Mouse (Mus musculus): ENCODE measurements around the gene Myo18b. TPM values are rescaled to one million over a fixed set of nuclear protein-coding genes. Genes with fewer than 3 reads are reported as not detected.

Myo18b gene
- polyA plus RNA-seq, 1 experiment, result 0.88 TPM

DNA sequence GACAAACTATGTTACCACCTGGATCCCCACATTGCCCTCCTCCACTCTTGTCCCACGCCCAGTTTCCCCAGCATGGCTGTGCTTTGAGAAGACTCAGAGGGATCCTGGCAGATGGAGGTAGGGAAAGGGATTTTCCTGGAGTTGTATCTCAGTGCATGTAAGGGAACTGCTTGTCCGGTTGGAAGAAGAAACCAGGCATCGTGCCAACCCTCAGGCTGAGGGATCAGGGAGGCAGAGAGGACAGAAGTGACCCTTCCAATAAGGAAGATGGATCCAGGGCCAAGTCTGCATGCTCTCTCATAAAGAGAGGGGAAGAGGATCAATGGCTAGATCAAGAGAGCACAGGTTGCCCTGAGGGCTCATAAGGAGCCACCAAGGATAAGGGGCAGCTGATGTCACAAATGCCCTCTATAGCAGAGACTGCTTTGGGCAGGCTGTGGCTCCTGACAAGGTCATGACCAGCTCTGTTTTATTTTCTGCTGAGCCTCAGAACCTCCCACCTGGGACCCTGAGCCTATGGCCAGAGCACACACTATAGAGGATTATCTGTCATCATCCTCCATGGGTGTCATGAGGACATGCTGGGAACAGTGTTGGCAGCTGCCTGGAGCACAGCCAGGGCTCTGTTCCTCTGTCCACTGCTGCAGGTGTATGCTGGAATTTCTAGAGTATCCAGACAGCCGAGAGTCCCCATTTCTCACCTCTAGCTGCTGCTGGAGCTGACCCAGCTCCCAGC is 105.6 kb downstream of the Myo18b start:
- WGBS, result 76% methylated on average over 4 of the region's 4 CpGs
- Histone ChIP-seq H3K36me3 (ENCODE audit: control insufficient read depth, insufficient read depth, low read length) (no peaks in the 10 kb centered on the region), H3K27ac (ENCODE audit: insufficient read depth, low read length) (no peak overlapping the region), H3K4me1 (ENCODE audit: control insufficient read depth, insufficient read depth, insufficient read length) (no peaks in the 10 kb centered on the region), H3K4me3 (ENCODE audit: extremely low read depth, insufficient read depth, insufficient read length) (no peak overlapping the region), H3K27me3 (ENCODE audit: control insufficient read depth, insufficient read depth, low read length) (no peaks in the 10 kb centered on the region)
- TF ChIP-seq POLR2A (IDR thresholded peaks at IDR 0.05; ENCODE audit: low read depth, low read length) (no peak), CTCF (IDR thresholded peaks at IDR 0.05; ENCODE audit: extremely low read depth, insufficient read depth, insufficient read length, insufficient replicate concordance) (no peak)
- no peak for DNase-seq (ENCODE audit: low read depth in 1 of 2, low spot score in 2 of 2)

DNA sequence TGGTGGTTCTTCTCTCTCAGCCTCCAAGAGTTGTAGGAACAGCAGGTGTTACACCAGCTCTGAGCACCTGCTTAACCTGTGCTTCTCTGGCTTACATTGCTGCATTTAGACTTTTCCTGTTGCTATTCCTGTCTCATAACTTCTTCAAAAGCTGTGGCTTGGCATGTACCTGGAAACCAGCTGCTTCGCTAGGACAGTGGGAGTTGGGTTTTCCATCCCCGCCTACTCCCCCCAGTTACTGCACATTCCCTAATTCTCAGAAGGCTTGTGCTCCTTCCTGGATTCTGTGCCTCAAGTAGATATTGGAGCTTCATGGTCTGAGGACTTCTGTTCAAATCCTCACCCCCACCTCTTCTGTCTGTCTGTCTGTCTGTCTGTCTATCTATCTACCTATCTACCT is 107.7 kb downstream of the Myo18b start:
- TF ChIP-seq CTCF (IDR thresholded peaks at IDR 0.05; ENCODE audit: extremely low read depth, insufficient read depth, insufficient read length, insufficient replicate concordance), result no peak
- DNase-seq (ENCODE audit: low read depth in 1 of 2, low spot score in 2 of 2), result no peak
- Histone ChIP-seq H3K4me1 (ENCODE audit: control insufficient read depth, insufficient read depth, insufficient read length) (no peaks in the 10 kb centered on the region), H3K27ac (ENCODE audit: insufficient read depth, low read length) (no peak overlapping the region), H3K27me3 (ENCODE audit: control insufficient read depth, insufficient read depth, low read length) (no peaks in the 10 kb centered on the region), H3K4me3 (ENCODE audit: extremely low read depth, insufficient read depth, insufficient read length) (no peak overlapping the region), H3K36me3 (ENCODE audit: control insufficient read depth, insufficient read depth, low read length) (no peaks in the 10 kb centered on the region)
- 80% methylated on average over 2 of the region's 2 CpGs for WGBS

DNA sequence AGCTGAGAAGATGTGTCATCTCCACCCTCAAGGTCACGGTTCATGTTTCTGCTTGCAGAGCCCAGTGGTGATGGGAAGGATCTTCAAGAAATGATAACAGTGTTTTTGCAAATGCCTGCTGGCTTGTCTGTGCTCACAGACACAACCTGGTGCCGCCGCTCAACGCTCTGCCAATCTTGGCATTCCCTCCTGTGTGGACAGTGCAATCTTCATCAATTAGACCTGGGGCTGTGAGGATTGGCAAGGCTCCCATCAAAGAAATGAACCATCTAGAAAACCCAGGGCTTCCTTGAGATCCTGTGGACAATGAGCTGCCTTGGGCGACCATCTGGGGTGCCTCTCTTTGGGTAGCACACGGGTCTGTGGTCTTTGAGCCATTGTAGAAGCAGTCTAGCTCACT is 109.4 kb downstream of the Myo18b start:
- WGBS, result 87% methylated on average over 6 of the region's 6 CpGs
- no peak for DNase-seq (ENCODE audit: low read depth in 1 of 2, low spot score in 2 of 2)
- H3K4me1 ChIP-seq (ENCODE audit: control insufficient read depth, insufficient read depth, insufficient read length), result no peaks in the 10 kb centered on the region

DNA sequence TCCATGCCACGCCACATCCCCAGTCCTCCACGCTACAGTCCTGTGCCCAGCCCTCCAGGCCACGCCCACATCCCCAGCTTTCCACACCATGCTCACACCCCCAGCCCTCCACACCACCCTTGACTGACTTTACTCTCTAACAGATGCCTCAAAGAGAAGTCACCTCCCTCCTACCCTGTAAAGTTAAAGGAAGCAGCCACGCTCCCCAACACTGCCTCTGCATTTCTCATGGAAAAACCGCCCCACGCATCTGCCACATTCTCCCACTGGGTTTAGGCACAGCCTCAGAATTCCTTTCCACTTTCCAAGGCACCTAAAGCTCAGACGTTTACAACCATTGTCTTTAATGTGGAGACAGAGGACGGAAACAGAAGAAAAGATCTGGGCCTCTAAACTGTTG is 110.1 kb downstream of the Myo18b start:
- Histone ChIP-seq H3K4me1 (ENCODE audit: control insufficient read depth, insufficient read depth, insufficient read length) (no peaks in the 10 kb centered on the region), H3K27ac (ENCODE audit: insufficient read depth, low read length) (no peak overlapping the region), H3K27me3 (ENCODE audit: control insufficient read depth, insufficient read depth, low read length) (no peaks in the 10 kb centered on the region), H3K4me3 (ENCODE audit: extremely low read depth, insufficient read depth, insufficient read length) (no peak overlapping the region), H3K36me3 (ENCODE audit: control insufficient read depth, insufficient read depth, low read length) (no peaks in the 10 kb centered on the region)
- TF ChIP-seq POLR2A (IDR thresholded peaks at IDR 0.05; ENCODE audit: low read depth, low read length) (no peak), CTCF (IDR thresholded peaks at IDR 0.05; ENCODE audit: extremely low read depth, insufficient read depth, insufficient read length, insufficient replicate concordance) (no peak)
- DNase-seq (ENCODE audit: low read depth in 1 of 2, low spot score in 2 of 2), result no peak
- 78% methylated on average over 8 of the region's 8 CpGs for whole genome bisulfite sequencing

More for the DNA sequence above, 109.4 kb downstream of the Myo18b start:
- Histone ChIP-seq H3K27me3 (ENCODE audit: control insufficient read depth, insufficient read depth, low read length) (no peaks in the 10 kb centered on the region), H3K36me3 (ENCODE audit: control insufficient read depth, insufficient read depth, low read length) (no peaks in the 10 kb centered on the region), H3K27ac (ENCODE audit: insufficient read depth, low read length) (no peak overlapping the region), H3K4me3 (ENCODE audit: extremely low read depth, insufficient read depth, insufficient read length) (no peak overlapping the region)
- no peak for TF ChIP-seq POLR2A (IDR thresholded peaks at IDR 0.05; ENCODE audit: low read depth, low read length)
- TF ChIP-seq CTCF (IDR thresholded peaks at IDR 0.05; ENCODE audit: extremely low read depth, insufficient read depth, insufficient read length, insufficient replicate concordance), result no peak

DNA sequence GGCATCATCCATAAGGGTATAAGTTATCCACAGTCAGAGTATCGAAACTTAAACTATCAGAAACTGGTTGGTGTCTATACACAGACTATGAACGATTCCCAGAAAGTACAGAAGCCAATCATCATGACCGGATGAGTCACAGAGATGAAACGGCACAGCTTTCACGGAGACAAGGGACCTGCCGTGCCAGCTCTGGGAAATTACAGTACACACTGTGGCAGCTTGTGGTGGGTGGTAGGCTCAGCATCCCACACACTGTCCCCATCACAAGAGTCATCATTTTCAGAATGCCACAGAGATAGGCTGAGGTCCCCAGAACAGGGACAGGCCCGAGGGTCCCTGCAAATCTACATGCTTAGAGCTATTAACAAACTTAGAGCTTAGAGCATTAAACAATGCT is 114.4 kb downstream of the Myo18b start:
- Histone ChIP-seq H3K36me3 (ENCODE audit: control insufficient read depth, insufficient read depth, low read length) (no peaks in the 10 kb centered on the region), H3K27ac (ENCODE audit: insufficient read depth, low read length) (no peak overlapping the region), H3K27me3 (ENCODE audit: control insufficient read depth, insufficient read depth, low read length) (no peaks in the 10 kb centered on the region), H3K4me3 (ENCODE audit: extremely low read depth, insufficient read depth, insufficient read length) (no peak overlapping the region), H3K4me1 (ENCODE audit: control insufficient read depth, insufficient read depth, insufficient read length) (no peaks in the 10 kb centered on the region)
- 80% methylated on average over 7 of the region's 7 CpGs for WGBS
- no peak for TF ChIP-seq POLR2A (IDR thresholded peaks at IDR 0.05; ENCODE audit: low read depth, low read length)
- TF ChIP-seq CTCF (IDR thresholded peaks at IDR 0.05; ENCODE audit: extremely low read depth, insufficient read depth, insufficient read length, insufficient replicate concordance), result no peak
- no peak for DNase-seq (ENCODE audit: low read depth in 1 of 2, low spot score in 2 of 2)

DNA sequence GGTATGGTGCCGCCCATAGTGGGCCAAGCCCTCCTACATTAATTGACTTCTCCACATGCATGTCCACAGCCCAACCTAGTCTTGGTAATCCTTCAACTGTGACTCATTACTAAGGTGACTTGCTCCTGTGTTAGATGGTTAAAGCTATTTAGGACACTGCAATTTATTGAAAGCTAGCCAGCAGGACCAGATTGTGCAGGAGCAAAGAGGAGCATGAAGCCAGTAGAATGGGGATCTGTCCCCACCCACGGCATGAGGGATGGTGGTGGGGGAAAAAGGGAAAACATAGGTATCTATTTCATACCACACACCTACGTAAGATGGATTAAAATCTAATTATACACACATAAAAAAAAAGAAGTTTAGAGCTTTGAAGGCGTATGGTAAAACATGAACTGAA is 114.9 kb downstream of the Myo18b start:
- Histone ChIP-seq H3K36me3 (ENCODE audit: control insufficient read depth, insufficient read depth, low read length) (no peaks in the 10 kb centered on the region), H3K27ac (ENCODE audit: insufficient read depth, low read length) (no peak overlapping the region), H3K27me3 (ENCODE audit: control insufficient read depth, insufficient read depth, low read length) (no peaks in the 10 kb centered on the region), H3K4me1 (ENCODE audit: control insufficient read depth, insufficient read depth, insufficient read length) (no peaks in the 10 kb centered on the region), H3K4me3 (ENCODE audit: extremely low read depth, insufficient read depth, insufficient read length) (no peak overlapping the region)
- no peak for TF ChIP-seq CTCF (IDR thresholded peaks at IDR 0.05; ENCODE audit: extremely low read depth, insufficient read depth, insufficient read length, insufficient replicate concordance)
- TF ChIP-seq POLR2A (IDR thresholded peaks at IDR 0.05; ENCODE audit: low read depth, low read length), result no peak
- 86% methylated on average over 4 of the region's 4 CpGs for WGBS
- no peak for DNase-seq (ENCODE audit: low read depth in 1 of 2, low spot score in 2 of 2)

DNA sequence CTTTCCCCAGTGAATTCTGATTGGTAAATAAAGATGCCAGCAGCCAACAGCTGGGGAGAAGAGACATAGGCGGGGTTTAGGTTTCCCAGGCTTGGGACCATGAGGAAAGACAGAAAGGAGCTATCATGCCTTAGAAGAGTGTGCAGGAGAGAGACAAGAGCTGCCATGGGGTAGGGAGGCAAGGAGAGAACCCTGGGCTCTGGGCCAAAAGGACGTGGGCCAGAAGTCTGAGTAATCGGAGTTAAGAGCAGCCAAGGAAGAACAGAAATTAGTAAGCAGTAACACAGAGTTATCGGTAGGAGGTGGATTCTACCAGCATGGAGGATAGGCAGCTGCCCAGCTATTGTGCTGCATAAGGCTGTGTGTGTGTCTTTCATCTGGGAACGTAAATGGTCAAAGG is 115.8 kb downstream of the Myo18b start:
- Histone ChIP-seq H3K4me1 (ENCODE audit: control insufficient read depth, insufficient read depth, insufficient read length) (no peaks in the 10 kb centered on the region), H3K36me3 (ENCODE audit: control insufficient read depth, insufficient read depth, low read length) (no peaks in the 10 kb centered on the region), H3K27me3 (ENCODE audit: control insufficient read depth, insufficient read depth, low read length) (no peaks in the 10 kb centered on the region), H3K4me3 (ENCODE audit: extremely low read depth, insufficient read depth, insufficient read length) (no peak overlapping the region), H3K27ac (ENCODE audit: insufficient read depth, low read length) (no peak overlapping the region)
- DNase-seq (ENCODE audit: low read depth in 1 of 2, low spot score in 2 of 2), result no peak
- TF ChIP-seq POLR2A (IDR thresholded peaks at IDR 0.05; ENCODE audit: low read depth, low read length) (no peak), CTCF (IDR thresholded peaks at IDR 0.05; ENCODE audit: extremely low read depth, insufficient read depth, insufficient read length, insufficient replicate concordance) (no peak)
- 76% methylated on average over 5 of the region's 5 CpGs for WGBS

Data from spleen, adult 2 months (tissue).